Comparison of ENCODE assay signal across 8 mouse cellular contexts in the genomic region with DNA sequence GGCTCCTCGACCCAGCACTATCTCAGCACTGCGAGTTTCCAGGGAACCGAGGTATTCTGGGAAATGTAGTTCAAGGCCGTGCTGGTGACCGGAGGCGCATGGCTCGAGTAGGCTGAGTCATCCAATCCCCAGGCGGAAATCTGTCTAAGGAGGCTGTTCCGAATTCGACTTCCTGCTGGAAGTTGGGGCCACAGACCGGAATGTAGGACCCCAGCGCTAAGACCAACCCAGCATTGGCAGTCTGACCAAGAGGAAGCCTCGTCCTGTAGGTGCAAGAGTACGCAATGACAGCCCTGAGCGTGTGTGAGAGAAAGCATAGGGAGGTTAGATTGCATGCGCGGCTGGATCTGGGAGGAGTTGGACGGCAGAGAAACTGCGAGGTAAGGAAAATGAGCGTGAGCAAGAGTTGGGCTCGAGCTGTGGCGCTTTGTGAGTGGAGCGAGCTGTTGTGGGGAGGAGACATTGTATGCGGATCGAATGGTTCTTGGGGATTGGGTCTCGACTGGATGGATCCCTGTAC. TPM values are rescaled to one million over a fixed set of nuclear protein-coding genes. Genes with fewer than 3 reads are reported as not detected.
DNase-seq lines count a peak whose midpoint lies in the region; ATAC-seq and TF ChIP-seq lines count a peak whose summit lies in the region.

A gene (plus strand): TSS at position 205 of the 520 bp plus-strand sequence.

- DNase-seq in G1E (ENCODE audit: low spot score): peak; percentile 84
- DNase-seq in cerebellum, adult 18-20 months: peak; percentile 84 to 95
- DNase-seq in heart, postnatal 36 days: peak; percentile 80 to 84
- DNase-seq in layer of hippocampus, adult 2 months (ENCODE audit: low spot score in 2 of 2): peak; percentile 87 to 95
- DNase-seq in lung, embryonic 14.5 days: peak; percentile 98
- DNase-seq in thymus, adult 2 months: peak; percentile 83

- peak within 1 kb of the TSS; percentile 83 for H3K27ac ChIP-seq in forebrain, embryonic 16.5 days (ENCODE audit: low read length)
- H3K27ac ChIP-seq in layer of hippocampus, adult 2 months: peak within 1 kb of the TSS; percentile 89
- peak within 1 kb of the TSS; percentile 91 for H3K27ac ChIP-seq in lung, embryonic 14.5 days (ENCODE audit: low read depth)
- H3K27ac ChIP-seq in olfactory bulb, adult 2 months (ENCODE audit: insufficient read depth, low read depth, low read length): peak within 1 kb of the TSS; percentile 64
- peak within 1 kb of the TSS; percentile 23; the same call in 1 of the 2 replicates for H3K27ac ChIP-seq in thymus, adult 2 months (ENCODE audit: control insufficient read depth, insufficient read depth, low read length)

- no peaks in the 10 kb centered on the region for H3K9me3 ChIP-seq in G1E (replicated peaks)
- H3K9me3 ChIP-seq in forebrain, embryonic 16.5 days (ENCODE audit: control insufficient read depth, low read length): peaks cover 2% of the 10 kb centered on the region
- H3K9me3 ChIP-seq in lung, embryonic 14.5 days (ENCODE audit: low read depth, low read length): no peaks in the 10 kb centered on the region

- under 1% methylated on average over 26 of the region's 26 CpGs for WGBS in forebrain, embryonic 16.5 days
- under 1% methylated on average over 26 of the region's 26 CpGs for WGBS in lung, embryonic 14.5 days
- under 1% methylated on average over 26 of the region's 26 CpGs for WGBS in olfactory bulb, adult 2 months
- under 1% methylated on average over 26 of the region's 26 CpGs for WGBS in thymus, adult 2 months

- H3K36me3 ChIP-seq in G1E (replicated peaks): peaks cover 21% of the 10 kb centered on the region
- H3K36me3 ChIP-seq in forebrain, embryonic 16.5 days (ENCODE audit: control insufficient read depth, insufficient read depth): no peaks in the 10 kb centered on the region
- H3K36me3 ChIP-seq in lung, embryonic 14.5 days (ENCODE audit: insufficient read depth): 0 out of 2 replicates have a peak, but pooled peaks cover 4% of the 10 kb centered on the region
- no peaks in the 10 kb centered on the region for H3K36me3 ChIP-seq in thymus, adult 2 months (ENCODE audit: control insufficient read depth, insufficient read depth, low read length)

- H3K9ac ChIP-seq in forebrain, embryonic 16.5 days (replicated peaks; ENCODE audit: low read depth, low read length): peak within 1 kb of the TSS; percentile 75
- H3K9ac ChIP-seq in lung, embryonic 14.5 days: peak within 1 kb of the TSS; percentile 73

- H3K4me3 ChIP-seq in G1E (ENCODE audit: low read depth, low read length): peak within 1 kb of the TSS; percentile 71
- peak within 1 kb of the TSS; percentile 70 for H3K4me3 ChIP-seq in forebrain, embryonic 16.5 days (replicated peaks; ENCODE audit: low read length)
- peak within 1 kb of the TSS; percentile 76 for H3K4me3 ChIP-seq in layer of hippocampus, adult 2 months
- peak within 1 kb of the TSS; percentile 62 for H3K4me3 ChIP-seq in lung, embryonic 14.5 days (ENCODE audit: low read depth, low read length)
- peak within 1 kb of the TSS; percentile 69 for H3K4me3 ChIP-seq in olfactory bulb, adult 2 months (ENCODE audit: insufficient read depth, low read depth, low read length)
- peak within 1 kb of the TSS; percentile 97 for H3K4me3 ChIP-seq in thymus, adult 2 months (ENCODE audit: control insufficient read depth, insufficient read depth, low read length)

- peak within 1 kb of the TSS; percentile 88 for H3K4me2 ChIP-seq in forebrain, embryonic 16.5 days (ENCODE audit: low read length)
- H3K4me2 ChIP-seq in lung, embryonic 14.5 days: peak within 1 kb of the TSS; percentile 83

- TF ChIP-seq POLR2A in olfactory bulb, adult 2 months (IDR thresholded peaks at IDR 0.05; ENCODE audit: insufficient read depth, low read depth, low read length): peak; percentile 59
- no peak for TF ChIP-seq POLR2A in thymus, adult 2 months (IDR thresholded peaks at IDR 0.05; ENCODE audit: control insufficient read depth, extremely low read depth, insufficient read depth, low read length, poor library complexity)

- peak; percentile 86 for ATAC-seq in G1E (ENCODE audit: extremely low read depth, insufficient number of reproducible peaks, low FRiP score, poor library complexity, severe bottlenecking)
- ATAC-seq in forebrain, embryonic 16.5 days: peak; percentile 97
- ATAC-seq in lung, embryonic 14.5 days (ENCODE audit: insufficient read depth): peak; percentile 98

- no peak for TF ChIP-seq CTCF in G1E (IDR thresholded peaks at IDR 0.05; ENCODE audit: low read depth, low read length)
- TF ChIP-seq CTCF in layer of hippocampus, adult 2 months (conservative IDR thresholded peaks at IDR 0.05): no peak
- TF ChIP-seq CTCF in lung, embryonic 14.5 days (IDR thresholded peaks at IDR 0.05; ENCODE audit: low read depth): no peak
- TF ChIP-seq CTCF in olfactory bulb, adult 2 months (IDR thresholded peaks at IDR 0.05; ENCODE audit: insufficient read depth, low read depth, low read length): no peak
- no peak for TF ChIP-seq CTCF in thymus, adult 2 months (IDR thresholded peaks at IDR 0.05; ENCODE audit: borderline replicate concordance, control insufficient read depth, extremely low read depth, insufficient read depth, low read length, poor library complexity)

- H3K4me1 ChIP-seq in G1E (ENCODE audit: insufficient read depth, low read depth, low read length): peaks cover 36% of the 10 kb centered on the region
- H3K4me1 ChIP-seq in forebrain, embryonic 16.5 days (replicated peaks; ENCODE audit: control insufficient read depth, insufficient read depth, low read length): peaks cover 34% of the 10 kb centered on the region
- H3K4me1 ChIP-seq in lung, embryonic 14.5 days (ENCODE audit: insufficient read depth): peaks cover 8% of the 10 kb centered on the region; the same call in 1 of the 2 replicates
- H3K4me1 ChIP-seq in olfactory bulb, adult 2 months (ENCODE audit: control insufficient read depth, insufficient read depth, low read length): peaks cover 8% of the 10 kb centered on the region
- peaks cover 14% of the 10 kb centered on the region for H3K4me1 ChIP-seq in thymus, adult 2 months (replicated peaks; ENCODE audit: control insufficient read depth, insufficient read depth, low read length)

- intact Hi-C loops in heart, postnatal 36 days (cut with DNase I): loop anchor here (2.0 to 5.0 kb wide), 3 partner anchors 31 to 136 kb away; a partner anchor contains a TSS

- no peaks in the 10 kb centered on the region for H3K27me3 ChIP-seq in G1E (ENCODE audit: insufficient read depth, low read length)
- H3K27me3 ChIP-seq in forebrain, embryonic 16.5 days (replicated peaks; ENCODE audit: control insufficient read depth, insufficient read depth, low read length): no peaks in the 10 kb centered on the region
- H3K27me3 ChIP-seq in lung, embryonic 14.5 days (ENCODE audit: insufficient read depth, low read length): no peaks in the 10 kb centered on the region
- no peaks in the 10 kb centered on the region for H3K27me3 ChIP-seq in thymus, adult 2 months (ENCODE audit: control insufficient read depth, insufficient read depth, low read length)

RNA-seq across cellular contexts. Expression of the gene that starts here (rescaled TPM):
- total RNA-seq in G1E (2014; fragmentation: Nextera tagmentation): 12.5 and 13.2 TPM in 2 replicates
- 12.2 and 12.7 TPM in 2 replicates for total RNA-seq in G1E (2017)
- 0.59 and 0.75 TPM in 2 replicates for polyA plus RNA-seq in G1E (2012)
- polyA plus RNA-seq in forebrain, embryonic 16.5 days (2015; fragmentation: Nextera tagmentation; extraction: Ambion mirVana): 33.8 and 37.1 TPM in 2 replicates
- 10 to 100 TPM; 10.9 to 11.9 TPM for total RNA-seq in heart, postnatal 36 days (2021)
- total RNA-seq in layer of hippocampus, adult 2 months (2021): 10 to 100 TPM; 19.1 to 21.5 TPM
- 13.5 and 14.0 TPM in 2 replicates for polyA plus RNA-seq in lung, embryonic 14.5 days (2014; fragmentation: Nextera tagmentation; extraction: Ambion mirVana)
- polyA plus RNA-seq in olfactory bulb, adult 2 months (2012; ENCODE audit: insufficient read depth, insufficient read length, low replicate concordance, missing spikeins): not detected in 2 replicates
- polyA plus RNA-seq in thymus, adult 2 months (2012; rRNA removed): 3.4 and 3.5 TPM in 2 replicates

Comparison
In these comparisons a context has a peak if more than half of its experiments do, and no peak if none do; other contexts are left out.
1. Peak in every context shown above with its lines: DNase-seq, ATAC-seq, H3K4me3 ChIP-seq and H3K27ac ChIP-seq.
2. H3K27ac ChIP-seq: peak in every context shown above with its lines; median percentile 91 in lung, embryonic 14.5 days; 89 in layer of hippocampus, adult 2 months; 83 in forebrain, embryonic 16.5 days; 64 in olfactory bulb, adult 2 months; 23 in thymus, adult 2 months.